Mouse (Mus musculus) lung, embryonic 16.5 days (tissue): Measurements from ENCODE around the gene U2af2. TPM values are rescaled to one million over a fixed set of nuclear protein-coding genes. Genes with fewer than 3 reads are reported as not detected.

Experiments used
- ATAC-seq: fragments of 200-750 bp; cut with Nextera tagmentation; 2 replicates; pipeline ENCODE4 v1.8.0; 2017; ENCODE audit warnings: low read depth, mild to moderate bottlenecking, moderate library complexity
- H3K27ac ChIP-seq: fragments of 300-500 bp; sonication (generic); 2 replicates; pipeline ENCODE4 v1.5.1; 2014; ENCODE audit warnings: mild to moderate bottlenecking, control low read depth, low read length
- H3K27me3 ChIP-seq: fragments of 300-500 bp; sonication (generic); 2 replicates; pipeline ENCODE4 v1.6.1; 2014; ENCODE audit warnings: low read depth, low read length, mixed read lengths; ENCODE audit not compliant: control insufficient read depth, insufficient read depth
- H3K36me3 ChIP-seq: fragments of 300-500 bp; sonication (generic); 2 replicates; pipeline ENCODE4 v1.6.1; 2014; ENCODE audit warnings: low read length; ENCODE audit not compliant: control insufficient read depth, insufficient read depth
- H3K4me1 ChIP-seq: fragments of 300-500 bp; sonication (generic); replicated peaks from 2 replicates; pipeline ENCODE4 v1.6.1; 2014; ENCODE audit warnings: low read length, mixed read lengths; ENCODE audit not compliant: control insufficient read depth, insufficient read depth
- H3K4me2 ChIP-seq: fragments of 300-500 bp; sonication (generic); 2 replicates; pipeline ENCODE4 v1.6.1; 2014; ENCODE audit warnings: low read depth, low read length, control low read depth
- H3K4me3 ChIP-seq: fragments of 300-500 bp; sonication (generic); 2 replicates; pipeline ENCODE4 v1.5.1; 2014; ENCODE audit warnings: mild to moderate bottlenecking, low read length, control low read depth
- H3K9ac ChIP-seq: fragments of 300-500 bp; sonication (generic); 2 replicates; pipeline ENCODE4 v1.6.1; 2014; ENCODE audit warnings: low read length, control low read depth
- H3K9me3 ChIP-seq: fragments of 300-500 bp; sonication (generic); 2 replicates; pipeline ENCODE4 v1.6.1; 2016; ENCODE audit warnings: low read length; ENCODE audit not compliant: control insufficient read depth
- WGBS: fragments of 180-500 bp; shearing (Covaris S2); extraction: QIAGEN DNeasy Blood & Tissue Kit; methylation state at CpG from one replicate; pipeline ENCODE4 v1.1.7; 2014; 5-methylcytosine and 5-hydroxymethylcytosine counted together
- microRNA-seq: library from miRNA; unstranded; fragments of <30 nt; microRNA quantifications from one replicate; pipeline ENCODE4, GENCODE M21; 2016
- polyA plus RNA-seq: library from polyadenylated mRNA; unstranded; fragments of >200 nt; fragmentation: Nextera tagmentation; extraction: Ambion mirVana; gene quantifications from 2 replicates; pipeline ENCODE4 v1.2.1, GENCODE M21; 2015

U2af2 gene
- polyA plus RNA-seq, 1 experiment from 2014 or later, result 109 TPM

GRCm38 (mm10) chr7:5112701-5113100 is 50.8 kb downstream of the U2af2 start:
- peak; percentile 68 for ATAC-seq
- Histone ChIP-seq H3K9me3 (no peaks in the 10 kb centered on the region), H3K27ac (no peak overlapping the region), H3K27me3 (no peaks in the 10 kb centered on the region), H3K4me1 (no peaks in the 10 kb centered on the region), H3K36me3 (no peaks in the 10 kb centered on the region), H3K4me3 (no peak overlapping the region), H3K4me2 (no peak overlapping the region), H3K9ac (no peak overlapping the region)
- WGBS, result 21% methylated on average over 3 of the region's 3 CpGs

GRCm38 (mm10) chr7:5116850-5117249 is 54.9 kb downstream of the U2af2 start, which contains the start of gene Rfpl4:
Rfpl4 (minus strand) TSS chr7:5116950.
- no peaks in the 10 kb centered on the region for H3K4me1 ChIP-seq
- H3K36me3 ChIP-seq, result no peaks in the 10 kb centered on the region
- H3K4me3 ChIP-seq, result no peak within 1 kb of the TSS
- ATAC-seq, result no peak
- WGBS, result 83% methylated on average over 3 of the region's 3 CpGs
- no peaks in the 10 kb centered on the region for H3K27me3 ChIP-seq
- H3K9me3 ChIP-seq, result no peaks in the 10 kb centered on the region
- H3K27ac ChIP-seq, result no peak within 1 kb of the TSS
- no peak within 1 kb of the TSS for H3K9ac ChIP-seq
- no peak within 1 kb of the TSS for H3K4me2 ChIP-seq

GRCm38 (mm10) chr7:5125078-5125477 is 63.1 kb downstream of the U2af2 start:
- WGBS, result 84% methylated on average over 8 of the region's 8 CpGs
- Histone ChIP-seq H3K27me3 (no peaks in the 10 kb centered on the region), H3K36me3 (no peaks in the 10 kb centered on the region), H3K4me1 (0 out of 2 replicates have a peak, but pooled peaks cover 2% of the 10 kb centered on the region), H3K27ac (no peak overlapping the region), H3K9me3 (no peaks in the 10 kb centered on the region), H3K4me2 (0 out of 2 replicates have a peak overlapping the region, but pooled peaks have one; percentile 68), H3K9ac (no peak overlapping the region), H3K4me3 (no peak overlapping the region)
- no peak for ATAC-seq

- H3K27me3 ChIP-seq, result no peaks in the 10 kb centered on the region
- WGBS, result 17% methylated on average over 42 of the region's 42 CpGs
- peak within 1 kb of the TSS; percentile 57 for H3K9ac ChIP-seq
- 0 out of 2 replicates have a peak, but pooled peaks cover 2% of the 10 kb centered on the region for H3K4me1 ChIP-seq
- peak within 1 kb of the TSS; percentile 68 for H3K4me2 ChIP-seq
- H3K36me3 ChIP-seq, result no peaks in the 10 kb centered on the region
- peak; percentile 90 for ATAC-seq
- H3K4me3 ChIP-seq, result peak within 1 kb of the TSS; percentile 43
- no peak within 1 kb of the TSS for H3K27ac ChIP-seq
- no peaks in the 10 kb centered on the region for H3K9me3 ChIP-seq
Observed at GRCm38 (mm10) chr7:5125549-5126406, 63.8 kb downstream of the U2af2 start, which contains the start of gene Rasl2-9. Rasl2-9 (minus strand) TSS chr7:5125950.

Small RNA genes lying within 50 kb of the gene (microRNA-seq; reads per million reads assigned to microRNA genes)
- gene Gm26217, result not detected

Other genes starting within 250 kb of the U2af2 start
- 355 and 372 TPM in 2 replicates for gene Ube2s, start 249.6 kb upstream of the U2af2 start, polyA plus RNA-seq
- gene Shisa7, start 217.4 kb upstream of the U2af2 start, polyA plus RNA-seq, result 0.99 and 1.2 TPM in 2 replicates
- gene Isoc2b, start 191.9 kb upstream of the U2af2 start, polyA plus RNA-seq, result 14.1 and 15.7 TPM in 2 replicates
- 0.87 and 1.3 TPM in 2 replicates for gene Isoc2a, start 185.0 kb upstream of the U2af2 start, polyA plus RNA-seq
- gene Gm36210, start 155.6 kb upstream of the U2af2 start, polyA plus RNA-seq, result 0.21 TPM in 1 of 2 replicates, not detected in the other
- gene Zfp628, start 146.9 kb upstream of the U2af2 start, polyA plus RNA-seq, result 3.4 and 3.7 TPM in 2 replicates
- gene Nat14, start 140.1 kb upstream of the U2af2 start, polyA plus RNA-seq, result 2.5 and 2.7 TPM in 2 replicates
- 2.1 and 2.4 TPM in 2 replicates for gene Ssc5d, start 136.4 kb upstream of the U2af2 start, polyA plus RNA-seq
- 0.85 and 1.0 TPM in 2 replicates for gene Sbk2, start 97.7 kb upstream of the U2af2 start, polyA plus RNA-seq
- 0.72 and 1.0 TPM in 2 replicates for gene Sbk3, start 91.0 kb upstream of the U2af2 start, polyA plus RNA-seq
- gene Zfp579, start 66.0 kb upstream of the U2af2 start, polyA plus RNA-seq, result 32.3 and 35.0 TPM in 2 replicates
- gene Zfp524, start 47.7 kb upstream of the U2af2 start, polyA plus RNA-seq, result 19.3 and 21.4 TPM in 2 replicates
- gene Fiz1, start 47.4 kb upstream of the U2af2 start, polyA plus RNA-seq, result 33.1 and 34.5 TPM in 2 replicates
- gene Gm44973, start 46.6 kb upstream of the U2af2 start, polyA plus RNA-seq, result 1.2 and 1.3 TPM in 2 replicates
- 5.5 and 5.7 TPM in 2 replicates for gene Zfp865, start 41.8 kb upstream of the U2af2 start, polyA plus RNA-seq
- gene Ccdc106, start 41.6 kb upstream of the U2af2 start, polyA plus RNA-seq, result 5.3 and 5.5 TPM in 2 replicates
- not detected in 2 replicates for gene 4632433K11Rik, start 28.0 kb upstream of the U2af2 start, polyA plus RNA-seq
- gene Zfp784, start 23.7 kb upstream of the U2af2 start, polyA plus RNA-seq, result 4.9 and 7.0 TPM in 2 replicates
- gene Zfp580, start 10.6 kb upstream of the U2af2 start, polyA plus RNA-seq, result 26.7 and 27.0 TPM in 2 replicates
- 53.8 and 54.8 TPM in 2 replicates for gene Epn1, start 18.1 kb downstream of the U2af2 start, polyA plus RNA-seq
- not detected in 2 replicates for gene Rfpl4, start 54.8 kb downstream of the U2af2 start, polyA plus RNA-seq
- gene Rasl2-9, start 63.8 kb downstream of the U2af2 start, polyA plus RNA-seq, result 0.43 and 0.51 TPM in 2 replicates
- not detected in 2 replicates for gene Vmn1r55, start 87.5 kb downstream of the U2af2 start, polyA plus RNA-seq
- not detected in 2 replicates for gene Vmn1r56, start 134.6 kb downstream of the U2af2 start, polyA plus RNA-seq
- gene Vmn1r57, start 156.3 kb downstream of the U2af2 start, polyA plus RNA-seq, result not detected in 2 replicates